Mouse (Mus musculus): ENCODE data around the gene Aldh1a7.

DNA sequence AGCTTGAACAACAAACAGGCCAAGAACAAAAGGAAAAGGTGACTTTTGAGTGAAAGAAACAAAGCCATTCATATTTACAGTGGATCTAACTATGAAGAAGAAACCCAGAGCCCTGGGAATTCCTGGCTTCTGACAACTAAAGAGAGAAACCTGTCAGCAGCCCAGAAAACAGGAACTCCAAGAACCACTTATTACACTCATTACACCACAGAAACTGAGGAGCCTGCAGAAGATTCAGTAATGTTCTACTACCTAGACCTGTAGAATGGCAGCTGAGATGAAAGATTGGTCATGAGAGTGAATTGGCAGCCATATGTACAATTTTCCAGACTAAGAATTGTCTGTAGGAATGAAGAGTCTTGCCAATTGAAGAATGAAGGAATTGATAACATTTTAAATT lies 20.2 kb downstream of the Aldh1a7 start:
- TF ChIP-seq POLR2A (IDR thresholded peaks at IDR 0.05; ENCODE audit: borderline replicate concordance, extremely low read depth, insufficient read depth, insufficient read length, poor library complexity, severe bottlenecking), result no peak
- no peak for TF ChIP-seq CTCF (IDR thresholded peaks at IDR 0.05; ENCODE audit: borderline replicate concordance, extremely low read depth, insufficient read depth, insufficient read length)
